Mouse (Mus musculus) C2C12 (cell line): ENCODE measurements at regions not wholly inside any gene's neighbourhood (a gene's known extent, or its start where the extent isn't known, plus 50 kb on each side); places are given as distances from the start of the nearest gene placed in this dataset.

Experiments
- H3K27me3 ChIP-seq: one replicate; pipeline ENCODE4 v1.6.1; 2011; ENCODE audit not compliant: control insufficient read depth, insufficient read depth, insufficient read length
- H3K36me3 ChIP-seq: one replicate; pipeline ENCODE4 v1.6.1; 2011; ENCODE audit not compliant: control insufficient read depth, insufficient read depth
- H3K4me3 ChIP-seq: one replicate; pipeline ENCODE4 v1.5.1; 2011; ENCODE audit warnings: mild to moderate bottlenecking, control low read depth; ENCODE audit not compliant: poor library complexity, insufficient read depth, severe bottlenecking
- H3K79me2 ChIP-seq: one replicate; pipeline ENCODE4 v1.6.1; 2011; ENCODE audit not compliant: control insufficient read depth, insufficient read depth
- H3K79me3 ChIP-seq: one replicate; pipeline ENCODE4 v1.6.1; 2011; ENCODE audit warnings: low read depth, control low read depth
- H3ac ChIP-seq: one replicate; pipeline ENCODE3; 2011; ENCODE audit warnings: low read depth; ENCODE audit not compliant: control insufficient read depth, insufficient read length
- CEBPB ChIP-seq: IDR thresholded peaks from one replicate; pipeline ENCODE4 v1.6.1; 2011; ENCODE audit warnings: low read depth, mild to moderate bottlenecking, control low read depth, moderate library complexity
- CTCF ChIP-seq: IDR thresholded peaks from one replicate; pipeline ENCODE4 v1.5.1; 2011; ENCODE audit not compliant: control insufficient read depth, insufficient read depth, insufficient read length
- FOSL1 ChIP-seq: IDR thresholded peaks from one replicate; pipeline ENCODE4 v1.8.0; 2011; ENCODE audit warnings: mild to moderate bottlenecking, low read length; ENCODE audit not compliant: poor library complexity, insufficient read depth, severe bottlenecking
- MAX ChIP-seq: IDR thresholded peaks from one replicate; pipeline ENCODE4 v1.6.1; 2011; ENCODE audit warnings: mild to moderate bottlenecking, control low read depth
- MYOD1 ChIP-seq: IDR thresholded peaks from one replicate; pipeline ENCODE4 v1.6.1; 2011; ENCODE audit warnings: low read depth; ENCODE audit not compliant: control insufficient read depth, insufficient read length
- MYOG ChIP-seq: IDR thresholded peaks from one replicate; pipeline ENCODE4 v1.6.1; 2011; ENCODE audit not compliant: control insufficient read depth, insufficient read length; ENCODE audit errors: extremely low read depth
- USF1 ChIP-seq: IDR thresholded peaks from one replicate; pipeline ENCODE4 v1.6.1; 2011; ENCODE audit warnings: low read depth, mild to moderate bottlenecking, control low read depth, moderate library complexity

- no peaks in the 10 kb centered on the region for H3K79me3 ChIP-seq
- no peaks in the 10 kb centered on the region for H3K79me2 ChIP-seq
- H3K27me3 ChIP-seq, result no peaks in the 10 kb centered on the region
- no peak overlapping the region for H3K4me3 ChIP-seq
- no peaks in the 10 kb centered on the region for H3K36me3 ChIP-seq
- TF ChIP-seq USF1 (no peak), MAX (peak; percentile 73)
- H3ac ChIP-seq, result no peak overlapping the region
Measured at GRCm38 (mm10) chr13:32610970-32611369, 172.8 kb downstream of the Mylk4 start.

- no peaks in the 10 kb centered on the region for H3K27me3 ChIP-seq
- H3K4me3 ChIP-seq, result no peak overlapping the region
- H3K36me3 ChIP-seq, result no peaks in the 10 kb centered on the region
- no peaks in the 10 kb centered on the region for H3K79me2 ChIP-seq
- H3K79me3 ChIP-seq, result no peaks in the 10 kb centered on the region
- TF ChIP-seq FOSL1 (no peak), MYOD1 (no peak), CEBPB (no peak), MAX (no peak), MYOG (no peak), CTCF (no peak), USF1 (no peak)
- H3ac ChIP-seq, result no peak overlapping the region
Measured at GRCm38 (mm10) chr13:32608413-32608812, 175.3 kb downstream of the Mylk4 start.

- TF ChIP-seq CEBPB, result no peak
- TF ChIP-seq FOSL1, result no peak
- no peak for TF ChIP-seq MYOD1
- Histone ChIP-seq H3K79me3 (no peaks in the 10 kb centered on the region), H3K27me3 (no peaks in the 10 kb centered on the region), H3K4me3 (no peak overlapping the region), H3ac (no peak overlapping the region), H3K36me3 (no peaks in the 10 kb centered on the region), H3K79me2 (no peaks in the 10 kb centered on the region)
Measured at GRCm38 (mm10) chr13:32603925-32604590, 179.7 kb downstream of the Mylk4 start.

GRCm38 (mm10) chr13:32601315-32601714, 182.4 kb downstream of the Mylk4 start:
- TF ChIP-seq CTCF (no peak), MAX (no peak), MYOD1 (no peak), CEBPB (no peak), USF1 (no peak)
- Histone ChIP-seq H3K36me3 (no peaks in the 10 kb centered on the region), H3K27me3 (no peaks in the 10 kb centered on the region)

GRCm38 (mm10) chr13:32593611-32594010, 190.1 kb downstream of the Mylk4 start:
- H3K27me3 ChIP-seq, result no peaks in the 10 kb centered on the region
- H3K36me3 ChIP-seq, result no peaks in the 10 kb centered on the region
- no peaks in the 10 kb centered on the region for H3K79me3 ChIP-seq
- no peaks in the 10 kb centered on the region for H3K79me2 ChIP-seq
- no peak for TF ChIP-seq MYOD1
- no peak for TF ChIP-seq MYOG
- no peak for TF ChIP-seq MAX
- no peak for TF ChIP-seq USF1
- TF ChIP-seq FOSL1, result no peak
- no peak for TF ChIP-seq CTCF
- TF ChIP-seq CEBPB, result no peak
- no peak overlapping the region for H3K4me3 ChIP-seq
- H3ac ChIP-seq, result no peak overlapping the region

More at GRCm38 (mm10) chr13:32601315-32601714, 182.4 kb downstream of the Mylk4 start:
- no peaks in the 10 kb centered on the region for H3K79me3 ChIP-seq
- no peak overlapping the region for H3ac ChIP-seq
- H3K4me3 ChIP-seq, result no peak overlapping the region
- H3K79me2 ChIP-seq, result no peaks in the 10 kb centered on the region

GRCm38 (mm10) chr13:32593131-32593530, 190.6 kb downstream of the Mylk4 start:
- no peak for TF ChIP-seq CEBPB
- TF ChIP-seq MYOG, result no peak
- no peak for TF ChIP-seq FOSL1
- no peak for TF ChIP-seq USF1
- TF ChIP-seq CTCF, result no peak
- TF ChIP-seq MYOD1, result no peak
- TF ChIP-seq MAX, result no peak
- Histone ChIP-seq H3K79me2 (no peaks in the 10 kb centered on the region), H3K79me3 (no peaks in the 10 kb centered on the region), H3K27me3 (no peaks in the 10 kb centered on the region), H3ac (no peak overlapping the region), H3K36me3 (no peaks in the 10 kb centered on the region), H3K4me3 (no peak overlapping the region)

- Histone ChIP-seq H3K36me3 (no peaks in the 10 kb centered on the region), H3K79me2 (no peaks in the 10 kb centered on the region), H3ac (no peak overlapping the region), H3K4me3 (no peak overlapping the region), H3K27me3 (no peaks in the 10 kb centered on the region), H3K79me3 (no peaks in the 10 kb centered on the region)
- TF ChIP-seq CEBPB (peak; percentile 68), CTCF (no peak), MYOG (no peak), MYOD1 (no peak), MAX (no peak)
Measured at GRCm38 (mm10) chr13:32581598-32581997, 202.2 kb downstream of the Mylk4 start.
